Mouse (Mus musculus) ES-E14 (cell line): Measurements from ENCODE around the gene Tigar.

Experiments used
- CHD2 ChIP-seq: IDR thresholded peaks from 2 replicates; pipeline ENCODE4 v1.6.1; 2014; ENCODE audit warnings: mild to moderate bottlenecking, low read depth, low read length, inconsistent platforms
- HCFC1 ChIP-seq: IDR thresholded peaks from 2 replicates; pipeline ENCODE4 v1.6.1; 2012; ENCODE audit warnings: low read length, inconsistent platforms, borderline replicate concordance; ENCODE audit not compliant: insufficient read depth
- MAFK ChIP-seq: IDR thresholded peaks from 2 replicates; pipeline ENCODE4 v1.6.1; 2014; ENCODE audit warnings: mild to moderate bottlenecking, low read depth, low read length, inconsistent platforms; ENCODE audit not compliant: insufficient read depth
- ZNF384 ChIP-seq: IDR thresholded peaks from 2 replicates; pipeline ENCODE4 v1.6.1; 2012; ENCODE audit warnings: low read depth, low read length, inconsistent platforms

DNA sequence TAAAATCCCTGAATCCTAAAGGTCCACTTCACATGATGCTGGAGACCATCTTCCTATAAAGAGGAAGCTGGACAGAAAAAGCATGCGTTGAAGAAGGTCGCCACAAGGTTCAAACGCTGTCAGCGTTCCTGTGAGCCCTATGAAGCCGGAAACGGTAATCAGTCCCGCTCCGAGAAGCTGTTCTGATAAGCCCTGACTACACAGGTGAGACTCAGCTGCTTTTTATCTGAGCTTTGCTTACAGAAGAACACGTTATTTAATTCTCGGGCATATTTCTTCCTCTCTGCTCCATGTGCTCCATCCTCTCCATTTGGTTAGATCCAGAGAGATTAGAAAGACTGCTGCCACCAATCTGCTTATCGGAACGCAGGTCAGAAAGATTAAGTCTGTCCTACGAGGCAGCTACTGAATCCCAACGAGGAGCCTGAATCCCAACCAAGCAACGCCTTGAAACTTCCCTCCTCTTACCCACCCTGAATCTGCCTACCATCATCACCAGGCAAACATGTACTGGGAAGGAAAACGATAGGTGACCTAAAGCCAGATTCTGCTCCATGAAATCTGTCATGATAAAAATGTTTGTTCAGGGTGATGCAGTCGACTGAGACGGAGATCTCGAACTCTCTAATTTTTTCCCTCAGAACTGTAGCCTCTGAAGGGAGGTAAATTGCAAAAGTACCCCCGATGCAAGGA is 843 bp downstream of the Tigar start:
- TF ChIP-seq CHD2 (no peak), MAFK (no peak), ZNF384 (no peak), HCFC1 (no peak)
